Mouse (Mus musculus) ES-CJ7 (cell line): ENCODE measurements around the gene St8sia1.

Experiments used
- DNase-seq: peaks from one replicate; pipeline ENCODE4 v3.0.0; 2011; ENCODE audit warnings: low read depth, low spot score

The St8sia1 gene

DNA sequence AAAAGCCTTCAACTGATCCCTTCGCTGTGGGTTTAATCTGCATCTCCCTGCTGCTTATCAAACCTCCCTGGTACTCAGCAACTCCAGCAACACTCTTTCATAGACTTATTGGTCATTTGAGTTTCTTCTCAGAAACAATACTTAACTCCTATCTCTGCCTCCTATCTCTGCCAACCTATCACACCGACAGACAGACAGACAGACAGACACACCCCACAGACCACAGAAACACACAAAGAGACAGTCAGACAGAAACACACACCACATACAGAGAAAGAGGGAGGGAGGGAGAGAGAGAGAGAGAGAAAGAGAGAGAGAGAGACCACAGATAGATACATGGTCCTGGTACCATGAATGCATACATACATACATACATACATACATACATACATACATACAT lies 18.8 kb downstream of the St8sia1 start:
- DNase-seq = no peak

DNA sequence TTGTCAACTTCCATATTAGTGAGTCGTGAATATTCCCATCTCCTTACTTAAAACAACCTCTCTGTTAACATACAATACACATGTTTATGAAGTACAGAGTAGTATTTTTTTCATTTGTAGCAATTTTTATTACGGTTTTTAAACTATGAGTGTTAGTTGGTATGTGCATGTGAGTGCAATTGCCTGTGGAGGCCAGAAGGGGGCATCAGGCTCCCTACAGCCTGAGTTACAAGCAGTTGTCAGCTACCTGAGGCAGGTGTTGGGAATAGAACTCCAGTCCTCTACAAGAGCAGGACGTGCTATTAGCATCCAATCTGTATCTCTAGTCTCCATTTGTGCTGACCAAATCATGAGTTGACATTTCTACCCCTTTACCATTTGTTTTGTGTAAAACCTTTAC lies 19.8 kb downstream of the St8sia1 start:
- DNase-seq = peak; percentile 36

DNA sequence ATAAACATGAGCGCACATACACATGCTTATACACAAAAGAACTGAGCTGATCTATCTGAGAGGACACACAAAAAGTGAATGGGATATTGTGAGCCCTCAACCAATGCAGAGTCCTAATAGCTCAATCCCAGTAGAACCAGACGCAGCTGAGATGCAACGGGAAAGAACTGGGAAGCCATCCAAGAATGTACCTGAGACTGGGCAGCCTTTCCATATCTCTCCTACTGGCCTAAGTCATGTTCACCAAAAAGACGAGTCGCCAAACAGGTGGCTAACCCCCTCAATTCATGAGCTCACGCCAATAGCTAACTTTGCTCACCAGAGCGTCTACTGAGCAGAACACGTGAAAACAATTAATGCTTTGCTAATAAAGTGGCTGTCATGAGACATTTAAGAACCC lies 20.8 kb downstream of the St8sia1 start:
- DNase-seq = no peak

DNA sequence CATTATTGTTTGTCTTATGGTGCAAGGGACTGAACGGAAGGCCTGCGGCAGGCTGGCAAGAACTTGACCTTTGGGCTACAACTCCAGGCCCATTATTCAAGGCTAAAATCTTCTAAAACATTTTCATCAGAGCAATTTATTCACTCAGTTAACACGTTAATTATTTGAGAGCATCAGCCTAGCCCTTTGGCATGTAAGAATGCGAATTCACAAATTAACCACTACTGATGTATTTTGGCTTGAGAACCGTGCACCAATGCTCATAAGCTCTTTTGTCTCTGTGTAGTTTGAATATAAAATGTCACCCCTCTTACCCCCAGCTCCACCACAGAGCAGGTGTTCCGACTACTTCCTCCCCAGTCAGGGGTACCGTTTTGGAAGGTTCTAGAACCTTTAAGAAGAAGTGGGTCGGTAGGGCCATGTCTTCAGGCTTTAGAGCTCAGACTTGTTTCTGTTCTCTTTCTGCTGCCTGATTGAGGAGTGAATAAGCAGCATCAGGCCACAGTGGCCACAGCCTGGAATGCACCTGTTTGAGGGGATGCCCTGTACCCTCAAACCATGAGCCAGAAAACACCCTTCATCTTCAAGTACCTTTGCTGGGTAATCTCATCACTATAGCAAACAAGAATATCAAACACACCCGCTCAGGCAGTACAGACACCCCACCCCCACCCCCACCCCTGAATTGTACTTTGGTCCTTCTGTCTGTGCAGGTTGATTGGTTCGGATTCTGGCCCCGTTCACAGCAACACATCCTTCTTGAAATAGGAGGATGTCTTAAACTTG lies 22.5 kb downstream of the St8sia1 start:
- no peak for DNase-seq

GRCm38 (mm10) chr6:142941078-142941477 lies 23.2 kb downstream of the St8sia1 start:
- no peak for DNase-seq

DNA sequence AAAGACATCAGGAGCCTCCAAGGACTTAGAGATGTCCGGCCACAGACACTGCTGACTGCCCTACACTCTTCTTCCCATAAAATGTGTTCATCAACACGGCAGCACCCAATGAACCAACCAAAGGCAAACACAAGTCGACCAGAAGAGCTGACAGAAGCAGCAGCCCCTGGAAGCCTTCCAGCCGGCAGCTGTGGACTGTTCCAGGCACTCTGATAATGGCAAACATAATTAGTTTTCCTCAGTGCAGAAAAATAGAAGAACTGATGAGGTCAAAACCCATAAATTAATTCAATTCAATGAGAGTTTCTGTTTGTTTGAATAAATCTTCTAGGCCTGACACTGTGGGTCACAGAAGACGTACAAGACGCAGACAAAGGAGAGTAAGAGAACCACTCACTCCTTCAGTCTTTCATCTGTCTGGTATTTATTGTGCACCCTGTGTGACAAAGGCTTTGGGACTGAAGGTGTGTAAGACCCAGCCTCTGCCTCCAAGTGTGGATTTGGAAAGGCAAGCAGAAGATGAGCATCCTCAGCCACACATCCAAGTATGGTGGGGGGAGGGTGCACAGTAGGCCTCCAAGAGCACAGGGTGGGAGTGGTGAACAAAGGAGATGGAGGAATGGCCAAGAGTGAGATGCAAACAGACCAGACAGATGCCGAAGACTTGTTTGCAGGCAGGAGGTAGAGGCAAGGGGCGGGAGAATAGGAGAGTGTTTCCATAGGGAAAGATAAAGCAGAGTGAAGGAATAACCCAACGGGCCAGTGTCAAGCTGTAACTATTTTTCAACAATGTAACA lies 25.5 kb downstream of the St8sia1 start:
- peak; percentile 50 for DNase-seq

GRCm38 (mm10) chr6:142938074-142938473 lies 26.2 kb downstream of the St8sia1 start:
- no peak for DNase-seq

- DNase-seq = no peak
Measured at GRCm38 (mm10) chr6:142932582-142932981, 31.7 kb downstream of the St8sia1 start.

DNA sequence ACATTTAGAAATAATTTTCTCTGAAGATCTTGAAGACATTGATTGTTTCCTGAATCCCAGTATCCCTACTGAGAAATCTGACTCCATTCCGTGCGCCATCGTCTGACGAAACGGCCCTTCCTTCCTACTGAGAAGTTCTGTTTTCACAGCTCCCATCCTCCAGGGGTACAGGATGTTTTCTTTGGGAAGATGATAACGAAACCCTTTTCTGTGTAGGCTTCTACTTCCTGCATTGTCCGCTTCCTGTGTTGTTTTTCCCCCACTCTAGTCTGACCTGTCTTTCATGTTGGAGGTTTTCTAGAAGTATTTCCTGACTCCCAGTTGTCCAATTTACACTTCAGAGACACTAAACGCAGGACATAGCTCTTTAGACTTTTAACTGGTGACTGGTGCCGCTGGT lies 32.1 kb downstream of the St8sia1 start:
- DNase-seq = no peak

DNA sequence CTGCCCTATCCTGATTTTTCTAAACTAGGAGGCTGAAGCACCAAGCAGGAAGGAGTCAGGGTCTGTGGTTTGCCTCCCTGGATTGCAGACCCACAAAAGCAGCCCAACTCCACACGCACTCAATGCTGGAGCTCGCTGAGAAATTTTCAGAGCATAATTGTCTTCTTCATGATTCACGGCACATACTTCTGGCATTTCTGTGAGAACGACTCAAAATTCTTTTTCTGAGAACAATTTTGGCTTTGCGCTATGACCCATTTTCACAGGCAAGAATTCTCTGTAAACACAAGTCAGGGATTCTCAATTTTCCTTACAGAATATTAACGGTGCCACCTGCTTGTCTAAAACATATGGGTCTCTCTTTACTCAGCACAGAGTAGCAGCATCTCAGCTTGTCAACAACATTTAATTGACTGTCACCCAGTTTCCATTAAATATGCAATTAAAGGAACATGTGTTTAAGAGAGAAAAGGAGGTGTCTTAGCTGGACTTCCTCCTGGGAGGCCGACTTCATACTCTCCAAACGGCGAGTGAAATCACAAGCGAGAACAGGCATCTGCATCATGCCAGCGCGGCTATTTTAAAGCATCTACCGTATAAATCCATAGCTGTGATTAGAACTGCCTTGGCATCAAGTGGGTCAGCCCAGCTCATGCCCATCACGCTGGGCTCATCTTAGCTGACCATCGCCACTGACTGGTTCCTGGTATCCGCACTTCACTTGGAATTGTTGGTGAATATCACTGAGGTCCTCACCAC lies 35.5 kb downstream of the St8sia1 start:
- DNase-seq = no peak

DNA sequence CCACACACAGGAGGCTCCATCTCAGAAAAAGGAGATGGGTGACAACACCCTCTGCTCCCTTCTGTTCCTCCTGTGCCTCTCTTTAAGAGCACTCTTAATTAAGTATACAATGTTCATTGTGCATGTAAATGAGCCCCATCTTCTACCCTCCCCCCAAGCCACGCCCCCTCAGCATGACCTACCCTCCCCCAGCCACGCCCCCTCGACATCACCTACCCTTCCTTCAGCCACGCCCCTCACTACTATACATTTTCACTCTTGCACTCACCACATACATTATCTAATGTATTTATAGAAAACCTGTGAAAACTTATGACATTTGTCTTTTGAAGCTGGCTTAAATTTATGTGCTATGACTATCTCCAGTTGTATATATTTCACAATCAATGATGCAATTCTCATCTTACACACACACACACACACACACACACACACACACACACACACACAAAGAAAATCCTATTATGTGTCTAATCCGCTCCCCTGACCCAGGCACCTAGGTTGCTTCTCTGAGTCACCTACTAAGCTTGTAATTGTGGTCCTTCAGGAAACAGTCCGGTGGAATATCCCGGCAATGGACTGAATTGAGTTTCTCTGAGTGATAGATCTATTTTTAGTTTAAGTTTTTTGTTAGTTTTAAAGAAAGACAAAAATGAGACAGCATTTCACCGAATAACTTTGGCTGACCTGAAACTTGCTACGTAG lies 37.2 kb downstream of the St8sia1 start:
- no peak for DNase-seq

GRCm38 (mm10) chr6:142925921-142926320 lies 38.3 kb downstream of the St8sia1 start:
- DNase-seq = no peak

DNA sequence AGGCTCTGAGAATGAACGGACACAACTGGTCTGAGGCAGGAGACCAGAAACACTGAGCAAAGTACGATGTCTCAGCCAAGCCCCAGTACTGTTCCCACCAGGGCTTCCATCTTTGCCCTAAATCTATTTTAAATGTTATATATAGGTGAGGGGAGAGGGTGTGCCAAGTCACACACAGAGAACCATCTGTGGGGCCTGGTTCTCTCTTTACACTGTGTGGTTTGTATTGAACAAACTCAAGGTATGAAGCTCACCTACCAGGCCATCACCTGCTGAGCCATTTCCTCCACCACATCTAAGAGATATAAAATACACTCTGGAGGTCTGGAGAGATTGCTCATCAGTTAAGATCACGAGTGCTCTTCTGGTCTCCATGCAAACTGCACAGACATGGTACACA lies 38.9 kb downstream of the St8sia1 start:
- DNase-seq = no peak

GRCm38 (mm10) chr6:142920901-142921300 lies 43.4 kb downstream of the St8sia1 start:
- DNase-seq = no peak

- no peak for DNase-seq
Measured at GRCm38 (mm10) chr6:142918691-142919090, 45.6 kb downstream of the St8sia1 start.

DNA sequence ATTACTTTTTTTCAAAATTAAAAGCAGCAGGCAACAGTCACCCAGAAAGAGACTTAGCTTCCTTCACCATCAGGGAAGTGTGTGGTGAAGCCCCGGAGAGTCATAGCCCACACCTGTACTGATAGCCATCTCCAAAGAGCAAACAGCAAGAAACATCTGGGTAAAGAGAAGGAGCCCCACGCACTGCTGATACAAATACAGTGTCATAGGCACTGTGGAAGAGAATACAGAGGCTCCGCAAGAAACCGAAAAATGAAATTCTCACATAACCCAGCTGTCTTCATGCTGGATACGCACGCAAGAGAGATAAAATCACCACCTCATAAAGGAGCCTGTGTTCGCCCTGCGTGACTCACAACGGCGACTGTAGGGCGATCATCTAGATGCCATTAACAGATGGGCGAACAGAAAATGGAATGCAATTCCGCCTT lies 46.8 kb downstream of the St8sia1 start:
- no peak for DNase-seq

GRCm38 (mm10) chr6:142916271-142916941 lies 47.8 kb downstream of the St8sia1 start:
- DNase-seq = no peak

- no peak for DNase-seq
Measured at GRCm38 (mm10) chr6:142915464-142915863, 48.8 kb downstream of the St8sia1 start.

DNA sequence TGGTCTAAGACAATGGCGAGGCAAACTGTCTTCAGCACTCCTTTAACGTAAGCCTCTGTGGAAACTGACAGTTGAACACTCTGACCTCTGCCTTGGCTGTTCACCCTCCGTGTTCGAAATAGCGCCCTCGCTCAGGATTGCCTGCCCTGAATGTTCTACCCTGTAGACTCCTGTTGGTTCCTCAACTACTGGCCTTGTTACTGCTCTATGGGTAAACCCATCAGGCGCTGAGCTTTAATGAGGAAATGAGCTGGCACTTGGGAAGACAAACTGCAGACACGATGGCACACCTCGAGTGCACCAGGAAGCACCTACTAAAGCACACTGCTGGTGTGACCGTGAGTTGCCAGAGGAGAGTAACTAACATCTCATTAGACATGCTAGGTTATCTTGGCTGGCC lies 49.6 kb downstream of the St8sia1 start:
- DNase-seq = no peak

DNA sequence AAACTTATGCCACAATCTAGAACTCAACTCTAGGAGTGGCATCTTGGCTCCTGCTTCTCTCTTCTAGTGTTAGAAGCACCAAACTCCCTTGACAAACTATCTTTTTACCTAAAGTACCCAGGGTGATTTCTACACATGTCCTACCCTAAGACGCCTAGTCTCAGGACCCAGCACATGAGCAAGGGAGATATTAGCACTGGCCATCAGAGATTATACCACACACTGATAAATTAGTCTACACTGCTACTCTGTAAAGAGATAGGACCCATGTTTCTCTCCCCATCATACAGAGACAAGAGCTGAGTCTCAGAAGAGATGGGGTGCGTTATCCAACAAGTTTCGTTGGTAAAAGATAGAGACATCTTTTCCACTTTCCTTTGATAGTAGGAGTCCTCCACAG lies 53.0 kb downstream of the St8sia1 start:
- DNase-seq = no peak

- DNase-seq = no peak
Measured at GRCm38 (mm10) chr6:142910721-142911120, 53.5 kb downstream of the St8sia1 start.
